ENCODE assay signal across 8 mouse cellular contexts in genomic region chr14:27192450-27192849, GRCm38 (mm10).
DNase-seq lines count a peak whose midpoint lies in the region; TF ChIP-seq lines count a peak whose summit lies in the region.

No protein-coding gene starts in this region.

- no peak overlapping the region for H3K27ac ChIP-seq in liver, adult 2 months (replicated peaks; ENCODE audit: insufficient read depth, low read depth, low read length)

- H3K36me3 ChIP-seq in liver, adult 2 months (ENCODE audit: control insufficient read depth, insufficient read depth, low read length) = no peaks in the 10 kb centered on the region

- H3K79me2 ChIP-seq in liver, adult 2 months (ENCODE audit: control insufficient read depth, insufficient read depth, low read length) = no peaks in the 10 kb centered on the region

- H3K4me1 ChIP-seq in liver, adult 2 months (ENCODE audit: control insufficient read depth, insufficient read depth, low read length) = peaks cover 7% of the 10 kb centered on the region

- no peaks in the 10 kb centered on the region for H3K27me3 ChIP-seq in liver, adult 2 months (ENCODE audit: control insufficient read depth, insufficient read depth, low read length)

- no peak overlapping the region for H3K9ac ChIP-seq in liver, adult 2 months (ENCODE audit: low read depth, low read length)

- DNase-seq in cerebellum, adult 18-20 months = peak; percentile 17 to 36
- no peak for DNase-seq in cerebellum, adult 9-10 months
- no peak for DNase-seq in liver, adult 2 months (ENCODE audit: extremely low read depth, low read depth, low spot score)
- DNase-seq in liver = no peak
- DNase-seq in kidney, postnatal 25 days = peak; percentile 50 to 60
- peak; percentile 41 to 69 for DNase-seq in spleen, adult 18-20 months
- no peak for DNase-seq in urinary bladder, postnatal 4 days (ENCODE audit: low spot score in 2 of 2)
- no peak for DNase-seq in urinary bladder, postnatal 25 days (ENCODE audit: low spot score)

- no peak overlapping the region for H3K4me3 ChIP-seq in liver, adult 2 months (ENCODE audit: insufficient read depth, low read depth, low read length)

- no peak for TF ChIP-seq POLR2A in liver, adult 2 months (IDR thresholded peaks at IDR 0.05; ENCODE audit: extremely low read depth, insufficient read depth, low read length)

- peak; percentile 92 for TF ChIP-seq CTCF in liver, adult 2 months (IDR thresholded peaks at IDR 0.05; ENCODE audit: low read depth, low read length)

- 13% methylated on average over 3 of the region's 3 CpGs for WGBS in liver, adult 2 months

Comparison
In these comparisons a context has a peak if more than half of its experiments do, and no peak if none do; other contexts are left out.
1. DNase-seq: peak in cerebellum, adult 18-20 months (2 of 2), kidney, postnatal 25 days (2 of 2) and spleen, adult 18-20 months (2 of 2); none in cerebellum, adult 9-10 months (single experiment), liver, adult 2 months (single experiment), liver (single experiment), urinary bladder, postnatal 4 days (0 of 2) and urinary bladder, postnatal 25 days (single experiment).